Mouse (Mus musculus) gastrocnemius, postnatal 4 days (tissue): ENCODE results near the gene Fam221b. TPM values are rescaled to one million over a fixed set of nuclear protein-coding genes. Genes with fewer than 3 reads are reported as not detected.
A peak's percentile ranks its signal among the peaks of the same experiment; 100 is the strongest.

Source experiments
- DNase-seq, 2 experiments: peaks; one replicate each; pipeline ENCODE4 v3.0.0; 2021 to 2022; ENCODE audit warnings: low spot score in 2 of 2, mixed read lengths in 2 of 2
- long read RNA-seq, 2 experiments: library from polyadenylated mRNA; stranded (forward); transcript quantifications; one replicate each; pipeline ENCODE4 v2.0.0; 2021
- total RNA-seq, 2 experiments: library from RNA; stranded (reverse); gene quantifications; 2 replicates each; pipeline ENCODE4 v1.2.3; 2021

The Fam221b gene
- total RNA-seq, result under 1 TPM; 0.13 to 0.44 TPM
- long read RNA-seq, experiment 1, result 0 reads
- long read RNA-seq, experiment 2, result 0 reads

DNA sequence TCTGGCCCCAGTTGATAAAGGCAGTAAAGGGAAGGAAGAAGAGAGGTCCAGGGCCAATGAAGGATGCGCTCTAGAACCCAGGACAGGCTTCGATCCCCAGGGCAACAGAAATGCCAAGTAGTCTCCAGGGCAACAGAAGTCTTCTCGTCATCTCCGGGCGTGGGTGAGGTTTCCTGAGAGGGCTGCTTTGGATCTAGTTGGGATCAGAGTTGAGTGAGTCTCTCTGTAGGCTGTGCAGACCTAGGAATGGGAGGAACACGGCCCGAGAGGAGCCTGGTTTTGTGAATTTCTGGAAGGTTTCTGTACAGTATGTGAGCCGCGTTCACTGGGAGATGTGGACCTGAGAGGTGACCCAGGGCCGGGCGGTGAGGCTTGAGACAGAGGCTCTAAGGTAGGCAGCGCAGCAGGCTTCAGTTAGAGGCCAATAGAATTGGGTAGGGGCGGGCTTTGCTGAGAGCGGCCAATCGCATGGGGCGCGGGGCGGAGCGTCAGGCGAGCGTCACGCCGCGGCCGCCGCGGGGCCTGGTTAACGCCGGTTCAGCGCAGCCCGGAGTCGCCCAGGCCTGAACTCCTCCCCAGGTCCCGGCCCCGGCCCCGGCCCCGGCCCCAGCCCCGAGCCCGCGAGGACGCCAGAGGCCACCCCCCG lies at the start of gene Fam221b, which contains the start of gene Tmem8b:
TSS of gene Fam221b (minus strand) at position 364 of the 646 bp plus-strand sequence.
TSS of gene Tmem8b (plus strand) at position 190 of the 646 bp plus-strand sequence.
- peak; percentile 75 to 90 for DNase-seq

DNA sequence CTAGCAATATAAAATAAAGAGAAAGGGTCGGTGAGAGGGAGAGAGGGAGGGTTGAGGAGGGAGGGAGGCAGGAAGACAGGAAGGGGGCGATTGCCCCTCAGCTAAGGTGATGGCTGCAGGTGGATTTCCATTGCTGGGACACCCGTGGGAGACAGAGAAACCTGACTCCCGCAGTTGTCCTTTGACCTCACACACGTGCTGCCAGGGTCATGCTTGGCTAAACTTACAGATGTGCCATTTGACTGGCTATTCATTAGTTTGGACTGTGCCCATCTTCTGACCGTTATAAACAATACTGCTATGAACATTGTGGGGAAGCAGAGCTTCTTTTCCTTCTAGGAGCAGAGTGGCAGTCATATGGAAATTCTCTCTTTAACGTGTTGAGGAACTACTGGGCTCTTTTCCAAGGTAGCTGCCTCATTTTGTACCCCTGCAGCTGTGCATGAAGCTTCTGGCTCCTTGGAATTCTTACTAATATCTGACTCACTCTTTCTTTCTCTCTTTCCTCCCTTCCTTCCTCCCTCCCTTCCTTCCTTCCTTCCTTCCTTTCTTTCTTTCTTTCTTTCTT lies 44.8 kb upstream of the Fam221b start:
- no peak for DNase-seq

DNA sequence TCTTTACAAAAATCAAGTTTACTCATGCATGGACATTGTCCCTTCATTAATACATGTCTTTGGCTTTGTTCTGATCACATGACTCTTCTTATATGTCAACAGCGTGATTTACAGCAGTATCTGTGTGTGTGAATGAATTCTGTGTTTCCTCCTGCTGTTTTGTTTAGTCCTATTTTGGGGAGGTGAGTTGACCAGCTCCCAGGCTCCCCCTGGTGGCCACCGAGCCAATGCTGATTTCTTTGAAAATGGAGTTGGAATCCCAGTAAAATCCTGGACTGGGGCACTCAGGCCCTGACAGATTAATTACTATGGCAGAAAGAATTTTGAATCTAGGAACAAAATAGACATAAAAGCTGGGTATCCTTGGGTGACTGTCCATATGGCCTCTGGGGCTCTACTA lies 42.9 kb upstream of the Fam221b start:
- peak; percentile 76 to 86 for DNase-seq

DNA sequence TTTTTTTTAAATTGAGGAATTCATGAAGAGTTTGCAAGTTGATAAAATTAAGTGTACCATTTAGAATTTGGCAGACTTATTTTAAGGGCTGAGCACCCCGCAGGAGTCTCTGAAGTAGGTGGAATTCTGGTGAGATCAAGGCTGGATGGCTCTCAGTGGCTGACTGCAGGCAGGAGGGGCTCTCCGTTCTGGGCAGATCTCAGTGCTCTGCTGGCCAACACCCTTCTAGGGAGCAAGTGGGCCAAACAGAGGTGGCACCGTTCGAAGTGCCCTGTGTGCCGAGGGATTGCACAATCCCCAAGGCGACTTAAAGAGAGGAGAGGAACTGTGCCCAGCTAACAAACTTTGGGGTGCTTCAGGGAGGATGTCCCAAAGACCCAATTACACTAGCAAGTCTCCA lies 40.9 kb upstream of the Fam221b start, which contains the start of gene Olfr71:
TSS of gene Olfr71 (minus strand) at position 387 of the 400 bp plus-strand sequence.
- DNase-seq, result no peak

DNA sequence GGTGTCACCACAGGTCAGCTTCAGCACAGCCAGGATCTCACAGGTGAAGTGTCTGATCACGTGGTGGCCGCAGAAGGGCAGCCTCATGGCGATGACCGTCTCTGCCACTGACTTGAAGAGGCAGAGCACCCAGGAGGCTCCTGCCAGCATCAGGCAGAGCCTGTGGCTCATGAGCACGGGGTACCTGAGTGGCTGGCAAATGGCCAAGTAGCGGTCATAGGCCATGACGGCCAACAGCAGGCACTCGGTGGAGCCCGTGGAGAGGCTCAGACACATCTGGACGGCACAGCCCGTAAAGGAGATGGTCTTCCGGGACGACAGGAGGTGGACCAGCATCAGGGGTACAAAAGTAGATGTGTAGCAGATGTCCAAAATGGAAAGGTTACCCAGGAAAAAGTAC lies 37.0 kb upstream of the Fam221b start:
- no peak for DNase-seq

DNA sequence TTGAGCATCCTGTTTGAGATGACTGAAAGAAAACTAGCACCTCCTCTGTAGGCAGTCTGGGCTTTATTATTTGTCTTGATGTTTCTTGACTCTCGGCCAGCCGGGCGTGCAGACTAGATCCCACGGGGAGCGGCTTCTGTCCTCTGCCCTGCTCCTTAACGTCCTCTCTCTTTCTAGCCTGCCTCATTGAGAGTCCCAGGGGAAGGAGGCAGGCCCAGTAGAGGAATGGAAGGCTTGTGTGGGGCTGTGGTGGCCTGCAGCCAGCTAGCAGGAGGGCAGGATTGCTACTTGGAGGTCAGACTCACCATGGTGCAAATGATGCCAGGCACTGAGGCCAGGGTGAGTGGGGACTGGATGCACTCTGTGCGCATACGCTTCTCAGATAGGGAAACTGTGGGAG lies 34.9 kb upstream of the Fam221b start:
- DNase-seq, result no peak

DNA sequence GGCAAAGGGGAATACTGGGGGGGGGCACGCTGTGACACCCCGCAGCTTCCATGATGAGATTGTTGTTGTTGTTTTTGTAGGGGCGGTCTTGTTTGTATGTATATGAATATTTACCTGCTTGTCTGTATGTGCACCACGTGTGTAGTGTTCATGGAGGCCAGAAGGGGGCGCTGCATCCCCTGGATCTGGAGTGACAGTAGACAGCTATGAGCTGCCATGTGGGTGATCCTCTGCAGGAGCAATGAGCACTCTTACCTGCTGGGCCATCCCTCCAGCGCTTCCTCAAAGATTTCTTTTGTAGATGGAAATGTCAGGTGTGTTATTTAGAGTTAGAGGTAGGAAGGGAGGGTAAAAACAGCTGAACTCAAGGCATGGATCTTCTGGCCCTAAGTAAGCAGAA lies 34.5 kb upstream of the Fam221b start:
- DNase-seq, result no peak

DNA sequence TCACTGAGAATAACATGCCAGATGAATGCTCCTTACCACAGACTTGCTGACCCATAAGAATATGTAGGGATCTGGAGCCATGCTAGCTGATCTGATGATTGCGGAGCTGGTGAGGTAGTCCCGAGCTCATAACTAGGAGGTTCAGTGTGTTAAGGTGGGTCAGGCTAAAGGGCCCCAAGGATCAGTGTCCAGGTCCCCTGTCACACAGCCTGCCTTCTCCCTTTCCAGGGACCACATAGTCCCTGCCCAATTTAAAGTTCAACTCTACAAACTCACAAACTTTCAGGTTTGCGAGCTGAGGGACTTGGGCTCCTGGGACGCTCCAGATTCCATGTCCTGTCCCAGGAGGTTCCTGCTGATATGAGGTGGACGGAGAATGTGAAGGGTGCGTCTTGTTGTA lies 31.8 kb upstream of the Fam221b start, which contains the start of gene Olfr70:
TSS of gene Olfr70 (minus strand) at position 101 of the 400 bp plus-strand sequence.
- DNase-seq, result no peak

DNA sequence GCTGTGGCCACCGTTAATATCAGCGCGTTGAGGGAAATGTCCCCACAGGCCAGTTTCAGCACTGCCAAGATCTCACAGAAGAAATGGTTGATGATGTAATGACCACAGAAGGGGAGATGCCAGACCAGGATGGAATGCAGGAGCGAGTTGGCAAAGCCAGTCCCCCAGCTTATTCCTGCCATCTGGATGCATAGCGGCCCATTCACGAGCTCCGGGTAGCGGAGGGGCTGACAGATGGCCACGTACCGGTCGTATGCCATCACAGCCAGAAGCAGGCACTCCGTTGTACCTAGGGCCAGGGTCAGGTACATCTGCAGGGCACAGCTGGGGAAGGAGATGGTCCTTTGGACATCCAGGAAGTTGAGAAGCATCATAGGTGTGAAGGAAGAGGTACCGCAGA lies 27.6 kb upstream of the Fam221b start:
- no peak for DNase-seq

DNA sequence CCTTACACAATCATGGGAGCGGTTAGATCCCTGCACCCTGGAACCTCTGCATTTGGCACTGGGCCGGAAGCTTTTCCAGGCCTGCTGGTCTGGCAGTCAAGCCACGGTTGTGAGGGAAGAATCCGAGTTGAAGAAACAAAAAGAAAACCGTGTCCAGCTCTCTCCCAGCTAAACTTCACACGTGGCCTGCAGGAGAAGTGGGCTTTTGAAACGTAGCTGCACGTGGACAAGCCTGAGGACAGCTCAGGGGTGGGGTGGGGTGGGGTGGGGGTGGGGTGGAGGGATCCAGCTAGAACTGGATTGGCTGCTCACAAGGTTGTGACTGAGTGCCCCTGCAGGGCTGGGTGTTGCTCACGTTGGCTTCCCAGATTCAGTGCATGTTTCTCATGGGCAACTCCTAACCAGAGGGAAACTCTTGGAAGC lies 26.3 kb upstream of the Fam221b start:
- DNase-seq, result peak in 1 of 2 experiments; percentile 55

DNA sequence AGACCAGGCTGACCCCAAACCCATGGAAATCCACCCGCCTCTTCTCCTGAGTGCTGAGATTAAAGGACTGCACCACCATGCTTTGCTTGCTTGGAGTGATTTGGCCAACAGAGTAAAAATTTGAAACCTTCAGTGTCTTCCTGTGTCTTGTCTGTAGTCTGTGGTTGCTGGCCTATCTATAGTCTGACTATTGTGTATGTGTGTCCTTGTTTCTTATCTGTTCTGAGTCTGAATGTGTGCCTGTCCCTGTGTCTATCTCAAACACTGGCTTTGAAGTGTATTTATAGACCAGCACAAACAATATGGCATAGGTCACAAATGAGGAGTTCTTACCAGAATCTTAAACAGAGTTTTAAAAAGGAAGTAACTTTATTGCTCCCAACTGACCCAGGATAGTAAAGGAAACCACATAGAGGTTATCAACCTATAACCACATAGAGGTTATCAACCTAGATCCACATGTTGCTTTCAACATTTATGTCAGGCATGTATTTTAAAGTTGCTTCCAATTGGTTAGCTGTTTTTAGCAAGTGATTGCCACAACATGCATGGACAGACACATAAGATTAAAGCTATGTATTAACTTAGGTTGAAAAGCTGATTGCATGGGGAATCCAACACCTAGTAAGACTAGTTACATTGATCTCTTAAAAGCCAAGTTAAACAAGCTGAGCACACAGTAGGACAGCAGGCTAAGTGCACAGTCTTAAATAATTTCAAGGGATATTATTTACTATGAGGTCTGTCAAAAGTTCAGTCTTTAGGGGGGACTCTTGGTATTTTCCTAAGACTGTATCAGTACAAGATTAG lies 25.7 kb upstream of the Fam221b start:
- DNase-seq, result no peak

DNA sequence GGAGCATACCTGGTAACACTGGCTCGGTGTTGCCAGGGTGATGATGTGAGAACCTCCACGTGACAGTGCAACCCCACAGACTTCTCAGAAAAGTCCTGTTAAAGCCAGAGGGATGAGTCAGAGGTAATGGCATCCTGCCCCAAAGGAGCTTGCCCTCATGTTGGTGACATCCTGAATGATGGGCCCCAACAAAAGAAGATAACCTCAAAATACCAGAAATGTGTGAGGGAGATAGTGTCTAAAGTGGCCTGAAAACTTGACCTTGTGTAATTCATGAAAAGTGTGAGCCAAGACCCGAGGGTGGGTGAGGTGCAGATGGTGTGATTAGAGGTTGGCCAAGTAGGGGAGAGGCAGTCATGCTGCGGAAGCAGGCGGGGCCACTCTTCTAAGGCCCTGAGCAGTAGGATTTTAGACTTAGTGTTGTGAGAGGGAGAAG lies 24.9 kb upstream of the Fam221b start:
- DNase-seq, result no peak

DNA sequence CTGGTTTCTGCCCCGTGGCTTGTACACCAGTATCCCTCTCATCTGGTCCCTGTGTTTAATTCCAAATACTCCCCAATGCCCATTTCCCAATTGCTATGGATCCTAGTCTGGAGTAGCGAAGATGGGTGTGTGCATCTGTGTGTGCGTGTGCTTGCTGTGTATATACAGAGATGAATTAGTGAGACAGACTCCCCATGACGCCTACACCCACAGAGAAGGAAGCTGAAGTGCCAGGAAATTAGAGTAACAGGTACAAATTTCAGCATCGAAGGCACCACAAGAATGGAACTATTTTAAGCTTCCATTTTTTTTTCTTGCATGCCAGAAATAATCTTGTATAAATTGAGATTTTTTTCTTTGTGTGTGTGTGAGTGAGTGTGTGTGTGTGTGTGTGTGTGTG lies 22.1 kb upstream of the Fam221b start:
- DNase-seq, result no peak

DNA sequence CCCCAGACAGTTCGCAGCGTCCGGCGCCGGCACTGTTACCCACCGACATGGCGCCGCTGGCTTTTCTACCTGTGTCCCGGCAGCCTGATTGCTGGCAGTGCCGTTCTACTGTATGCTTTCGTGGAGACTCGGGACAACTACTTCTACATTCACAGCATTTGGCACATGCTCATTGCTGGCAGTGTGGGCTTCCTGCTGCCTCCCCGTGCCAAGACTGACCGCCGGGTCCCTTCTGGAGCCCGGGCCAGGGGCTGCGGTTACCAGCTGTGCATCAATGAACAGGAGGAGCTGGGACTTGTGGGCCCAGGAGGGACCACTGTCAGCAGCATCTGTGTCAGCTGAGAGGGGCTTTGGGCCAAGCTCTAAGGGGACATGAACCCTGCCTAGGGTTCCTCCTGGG lies 21.1 kb upstream of the Fam221b start:
- DNase-seq, result no peak

DNA sequence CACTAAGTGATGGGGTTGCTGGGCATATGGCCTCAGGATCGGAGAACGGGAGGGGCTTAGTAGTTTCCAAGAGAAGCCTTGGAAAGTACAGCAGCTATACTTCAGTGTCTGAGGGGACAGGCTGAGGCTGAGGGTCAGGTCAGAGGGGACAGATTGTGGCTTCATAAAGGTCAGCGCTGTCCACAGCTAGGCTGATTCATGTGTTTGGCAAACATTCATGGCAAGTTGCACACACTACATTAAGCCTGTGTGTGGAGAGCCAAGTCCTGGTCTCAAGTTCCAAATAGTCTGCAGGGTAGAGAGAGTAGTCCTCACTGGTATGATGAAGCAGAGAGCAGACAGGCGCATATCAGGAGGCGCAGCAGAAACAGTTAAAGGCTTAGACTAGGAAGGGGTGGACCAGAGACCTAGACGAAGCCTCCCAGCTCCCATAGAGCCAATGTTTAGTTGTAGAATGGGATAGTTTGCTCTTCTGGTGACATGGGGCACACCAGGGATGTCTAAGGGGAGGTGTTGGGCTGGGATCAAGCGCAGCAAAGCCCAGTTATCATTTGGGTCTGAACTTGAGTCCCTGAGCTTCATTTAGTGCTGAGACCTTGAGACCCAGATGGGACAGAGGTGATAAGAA lies 10.6 kb upstream of the Fam221b start:
- DNase-seq, result peak in 1 of 2 experiments; percentile 39

DNA sequence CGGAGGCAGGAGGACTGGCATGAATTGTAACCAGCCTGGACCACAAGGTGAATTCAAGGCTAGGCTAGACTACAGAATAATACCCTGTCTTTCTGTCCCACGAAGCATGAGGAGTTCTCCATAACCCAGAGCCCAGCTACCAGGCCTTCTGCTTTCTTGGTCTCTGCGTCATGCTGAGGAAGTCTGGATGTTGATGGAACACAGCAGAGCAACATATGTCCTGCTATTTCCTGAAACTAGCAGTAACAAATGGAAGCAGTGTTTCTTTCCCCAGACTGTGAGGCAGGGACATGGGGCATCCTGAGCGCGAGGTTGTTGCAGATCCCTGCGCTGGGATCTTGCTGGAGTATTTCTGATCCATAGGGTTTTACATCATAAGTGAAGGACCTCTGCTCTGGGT lies 9.6 kb upstream of the Fam221b start:
- no peak for DNase-seq

DNA sequence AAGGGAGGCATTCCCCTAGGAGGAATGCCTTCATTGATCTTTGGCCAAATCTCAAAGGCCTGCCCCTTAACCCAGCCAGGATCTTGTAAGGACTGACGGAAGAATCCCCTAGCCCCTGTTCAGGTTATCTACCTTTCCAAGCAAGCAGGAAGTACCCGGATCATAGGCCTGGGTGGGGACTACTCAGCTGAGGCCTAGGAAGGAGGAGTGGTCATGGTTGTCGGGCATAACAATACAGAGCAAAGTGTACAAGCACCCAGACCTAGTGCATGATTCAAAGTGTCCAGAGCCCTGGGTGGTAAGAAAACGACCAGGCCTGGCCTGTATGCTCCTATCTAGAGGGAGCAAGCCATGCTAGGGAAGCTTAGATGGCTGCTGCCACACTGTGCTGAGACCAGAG lies 6.7 kb upstream of the Fam221b start:
- no peak for DNase-seq

DNA sequence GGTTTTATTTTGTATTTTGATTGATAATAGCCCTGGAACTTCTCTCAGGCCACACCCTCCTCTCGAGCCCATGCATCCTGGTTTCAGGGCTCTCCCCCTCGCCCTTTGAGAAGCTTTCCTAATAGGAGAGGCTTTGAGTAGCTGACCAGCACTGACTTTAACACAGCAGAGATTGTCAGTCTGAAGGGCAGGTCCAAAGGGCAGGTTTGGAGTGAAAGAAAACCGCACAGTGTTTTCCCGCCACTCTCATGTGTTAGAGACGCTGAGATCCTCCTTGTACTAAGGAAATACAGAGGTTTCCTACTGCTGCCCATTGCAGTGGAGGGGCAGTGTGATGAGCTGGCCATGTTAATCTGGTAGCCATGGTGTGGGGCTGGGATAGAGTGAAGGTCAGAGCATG lies 6.0 kb upstream of the Fam221b start:
- DNase-seq, result no peak

DNA sequence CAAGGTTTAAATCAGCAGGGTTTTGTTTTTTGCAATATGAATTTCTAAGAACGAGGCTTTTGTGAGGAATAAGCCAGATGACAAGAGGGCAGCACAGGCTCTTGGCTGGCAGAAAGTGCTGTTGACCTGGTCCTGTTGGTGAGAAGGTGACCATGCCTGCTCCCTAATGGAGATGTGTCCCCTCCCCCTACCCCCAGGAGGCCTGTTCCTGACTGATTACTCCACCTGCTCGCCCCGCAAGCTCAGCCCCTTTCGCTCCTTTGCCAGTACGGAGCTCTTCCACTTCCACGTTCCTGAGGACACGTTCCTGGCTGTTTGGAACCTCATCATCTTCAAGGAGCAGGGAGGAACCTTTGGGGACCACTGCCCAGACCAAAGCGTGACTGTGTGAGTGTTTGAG lies 4.8 kb upstream of the Fam221b start:
- DNase-seq, result no peak

DNA sequence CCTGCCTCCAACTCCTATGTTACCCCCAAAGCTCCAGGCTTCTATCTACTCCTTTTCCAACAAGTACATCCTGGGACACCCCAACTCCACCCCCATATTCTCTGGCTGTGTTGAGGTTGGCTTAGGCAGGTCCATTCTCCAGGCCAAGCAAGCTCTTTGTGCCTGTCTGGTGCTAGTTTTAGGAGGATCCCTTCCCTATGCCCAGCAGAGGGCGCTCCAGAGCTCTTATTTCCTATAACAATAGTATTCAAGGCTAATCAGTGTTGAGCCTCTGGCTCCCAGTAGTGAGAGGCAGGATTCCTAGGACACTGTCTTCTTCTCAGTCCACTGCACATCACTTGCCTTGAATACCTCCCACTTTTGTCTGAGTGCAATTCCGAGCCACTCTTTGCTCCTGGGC lies 3.1 kb upstream of the Fam221b start:
- peak; percentile 83 to 92 for DNase-seq

DNA sequence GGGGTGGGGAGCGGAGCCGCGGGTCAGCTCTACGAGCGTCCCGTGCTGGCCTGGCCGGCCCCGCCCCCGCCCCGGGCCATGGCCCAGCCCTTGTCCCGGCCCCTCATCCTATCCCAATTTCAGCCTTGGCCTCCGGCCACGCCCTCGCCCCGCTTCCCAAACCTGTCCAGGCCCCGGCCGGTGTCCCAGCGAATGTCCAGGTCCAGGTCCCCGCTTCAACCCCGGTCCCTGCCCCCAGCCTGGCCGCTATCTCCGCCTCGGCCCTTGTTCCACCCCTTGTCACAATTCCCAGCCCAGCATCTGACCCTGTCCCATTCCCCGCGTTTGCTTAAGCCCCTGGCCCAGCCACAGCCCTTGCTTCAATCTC lies 466 bp upstream of the Fam221b start:
- peak; percentile 72 to 80 for DNase-seq

DNA sequence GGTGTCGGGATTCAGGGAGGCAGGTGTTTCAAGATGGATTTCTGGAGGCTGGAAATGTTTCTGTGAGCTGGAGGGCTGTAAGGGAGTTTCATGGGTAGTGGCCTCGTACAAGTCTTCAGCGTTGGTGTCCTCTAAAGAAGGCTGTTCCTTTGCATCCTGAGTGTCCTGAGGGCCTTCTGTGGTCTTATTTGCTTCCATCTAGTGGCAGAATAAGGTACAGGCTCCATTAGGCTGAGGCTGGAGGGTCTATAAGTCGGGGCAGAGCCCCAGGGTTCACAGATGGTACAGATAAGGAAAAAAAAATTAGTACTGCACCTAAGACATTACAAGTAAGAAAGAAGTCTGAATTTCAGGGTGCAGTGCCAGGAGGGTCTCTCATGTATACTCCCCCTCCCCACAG lies 2.5 kb downstream of the Fam221b start:
- DNase-seq, result no peak
